Mouse (Mus musculus): Measurements from ENCODE around the gene Rybp.

The Rybp gene

GRCm38 (mm10) chr6:100287334-100288015, at the start of gene Rybp:
Gene Rybp, minus strand, starts transcription at chr6:100287485.
- DNase-seq, result peak; percentile 94

GRCm38 (mm10) chr6:100336591-100337148, 49.4 kb upstream of the Rybp start:
- no peak for DNase-seq

DNA sequence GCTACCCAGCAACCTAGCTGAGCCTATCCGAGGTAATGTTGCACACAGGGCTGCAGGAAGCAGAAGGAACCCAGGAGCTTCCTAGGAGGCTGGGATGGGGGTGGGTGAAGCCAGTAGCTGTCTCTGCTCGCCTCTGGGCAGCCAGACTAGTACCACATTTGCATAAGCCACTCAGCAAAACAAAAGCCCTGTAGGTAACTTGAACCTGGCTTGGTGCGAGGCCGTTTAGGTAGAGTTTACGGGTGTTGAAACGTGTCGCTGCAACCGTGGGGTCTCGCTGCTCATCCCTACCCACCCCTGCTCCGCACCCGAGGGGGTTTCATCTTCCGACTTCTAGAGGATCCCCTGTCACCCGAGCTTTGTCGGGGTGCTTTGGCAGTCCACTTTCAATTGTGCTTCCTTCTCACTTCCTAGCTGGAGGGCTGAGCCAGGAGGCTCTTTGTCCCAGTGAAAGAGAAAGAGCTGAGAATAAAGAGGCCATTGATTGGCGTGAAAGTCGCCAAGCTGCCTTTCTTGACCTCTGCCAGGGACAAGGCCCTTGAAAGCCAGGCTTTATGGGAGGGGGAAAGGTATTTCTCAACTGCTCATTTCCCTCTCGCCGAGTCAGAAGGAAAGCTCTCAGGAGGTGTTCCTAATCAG, 48.3 kb upstream of the Rybp start:
- no peak for DNase-seq

DNA sequence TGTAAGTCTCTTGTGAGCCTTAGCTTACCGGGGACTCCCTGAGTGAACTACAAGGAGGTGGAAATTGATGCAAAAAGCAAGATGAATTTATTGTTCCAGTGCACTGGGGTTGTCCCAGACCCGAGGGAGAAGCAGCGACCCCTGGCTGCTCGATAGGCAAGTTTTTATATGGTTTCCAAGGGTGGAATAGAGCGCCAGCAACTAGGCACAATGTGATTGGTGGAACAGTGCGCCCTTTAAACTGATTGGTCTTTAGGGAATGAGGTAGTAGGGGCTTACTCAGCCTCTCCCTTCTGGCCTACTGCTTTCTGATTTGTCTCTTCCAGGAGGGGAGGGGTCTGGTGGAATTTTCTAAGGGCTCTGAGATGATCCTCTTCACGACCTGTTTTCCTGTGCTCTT, 46.5 kb upstream of the Rybp start:
- DNase-seq, result no peak

DNA sequence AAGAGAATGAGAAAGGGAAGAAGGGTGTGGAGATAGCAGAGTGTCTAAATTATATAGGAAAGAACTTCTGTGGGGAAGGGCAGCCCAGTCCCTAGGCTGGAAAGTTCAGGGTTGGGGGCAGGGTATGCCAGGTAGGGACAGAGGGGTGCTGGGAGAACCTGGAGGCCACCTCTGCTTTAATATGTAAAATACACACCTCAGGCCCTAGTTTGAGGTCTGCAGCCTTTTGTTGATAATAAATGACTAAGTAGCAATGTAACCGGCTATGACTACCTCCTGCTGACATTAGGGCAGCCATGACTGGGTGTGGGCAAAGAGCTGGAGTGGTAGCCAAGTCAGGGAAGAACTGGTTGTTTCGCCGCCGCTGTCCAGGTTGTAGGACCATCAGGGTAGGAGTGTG, 45.2 kb upstream of the Rybp start:
- DNase-seq, result no peak

GRCm38 (mm10) chr6:100331582-100331981, 44.3 kb upstream of the Rybp start:
- DNase-seq, result no peak

DNA sequence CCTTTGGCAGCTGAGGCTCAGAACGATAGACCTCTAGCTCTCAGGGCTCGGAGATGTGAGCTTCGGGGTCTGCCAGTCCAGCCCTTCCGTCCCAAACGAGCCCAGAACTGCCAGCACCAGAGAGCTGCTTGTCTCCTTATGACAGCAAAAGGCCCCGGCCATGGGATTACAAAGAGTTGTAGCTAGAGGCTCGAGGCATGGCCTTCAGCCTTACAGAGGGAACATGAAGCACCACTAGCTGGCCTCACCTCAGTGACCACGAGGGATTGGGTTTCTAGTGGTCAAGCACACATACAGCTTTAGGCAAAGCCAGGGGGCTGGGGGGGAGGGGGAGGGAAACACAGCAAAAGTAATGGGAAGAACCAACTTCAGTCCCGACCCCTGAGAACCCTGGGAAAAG, 43.8 kb upstream of the Rybp start:
- no peak for DNase-seq

- DNase-seq, result no peak
Measured at GRCm38 (mm10) chr6:100329542-100329941, 42.3 kb upstream of the Rybp start.

DNA sequence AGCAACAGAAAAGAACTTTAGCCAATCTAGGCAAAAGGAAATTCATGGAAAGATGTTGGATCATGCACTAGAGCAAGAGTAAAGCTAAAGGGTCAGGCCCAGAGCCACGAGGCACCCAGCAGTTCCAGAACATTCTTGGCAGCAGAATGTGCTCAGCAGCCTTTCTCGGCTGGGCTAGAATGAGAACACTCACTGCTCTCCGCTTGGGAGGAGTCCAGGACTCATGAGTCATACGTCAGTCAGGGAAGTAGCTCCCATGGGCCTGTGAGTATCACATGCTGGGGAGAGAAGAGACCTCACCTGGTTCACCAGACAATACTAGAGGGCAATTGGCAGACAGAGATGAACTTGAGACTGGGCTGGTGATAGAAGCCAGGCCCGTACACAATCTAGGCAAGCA, 39.8 kb upstream of the Rybp start:
- DNase-seq, result peak; percentile 21

GRCm38 (mm10) chr6:100323756-100324430, 36.6 kb upstream of the Rybp start:
- peak; percentile 6 for DNase-seq

DNA sequence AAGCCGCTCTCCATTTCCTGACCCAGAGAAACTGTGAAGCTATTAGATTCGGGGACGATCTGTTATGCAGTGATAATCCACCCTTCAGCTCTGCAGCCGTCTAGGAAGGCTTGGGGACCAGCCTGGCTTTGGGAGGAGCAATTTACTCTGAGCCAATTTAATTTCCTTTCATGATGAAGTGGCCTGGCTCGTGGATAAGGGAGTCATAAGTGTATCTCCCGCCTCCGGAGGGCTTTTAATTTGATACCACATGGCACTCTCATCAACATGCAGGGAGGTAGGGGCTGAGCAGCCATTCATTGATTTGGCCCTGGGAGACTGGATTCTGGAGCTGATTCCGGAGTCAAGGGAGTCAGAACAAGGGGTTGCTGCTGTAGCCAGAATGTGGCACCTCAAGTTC, 35.3 kb upstream of the Rybp start:
- DNase-seq, result no peak

GRCm38 (mm10) chr6:100322145-100322544, 34.9 kb upstream of the Rybp start:
- no peak for DNase-seq

- no peak for DNase-seq
Measured at GRCm38 (mm10) chr6:100314201-100314600, 26.9 kb upstream of the Rybp start.

- no peak for DNase-seq
Measured at GRCm38 (mm10) chr6:100311167-100311566, 23.9 kb upstream of the Rybp start.

- no peak for DNase-seq
Measured at GRCm38 (mm10) chr6:100304831-100305230, 17.5 kb upstream of the Rybp start.

GRCm38 (mm10) chr6:100301410-100302108, 14.3 kb upstream of the Rybp start:
- DNase-seq, result no peak

GRCm38 (mm10) chr6:100300831-100301230, 13.5 kb upstream of the Rybp start:
- no peak for DNase-seq

DNA sequence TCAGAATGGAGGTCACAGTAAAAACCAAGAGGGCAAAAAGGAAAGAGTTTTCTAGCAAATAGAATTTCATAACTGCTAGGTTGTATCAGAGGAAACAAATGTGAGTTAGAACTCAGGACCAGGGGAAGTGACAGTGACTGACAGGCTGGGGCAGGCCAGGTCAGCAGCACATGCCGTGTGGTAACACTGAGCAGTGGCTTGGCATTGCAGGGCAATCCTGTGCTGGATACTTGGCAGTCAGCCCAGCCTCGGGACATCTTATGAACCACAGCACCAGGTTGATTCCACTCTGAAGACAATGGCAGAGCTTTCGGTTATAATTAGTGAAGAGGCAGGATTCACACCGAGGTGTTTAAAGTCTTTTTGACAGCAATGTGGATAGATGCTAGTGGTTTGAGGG, 11.7 kb upstream of the Rybp start:
- no peak for DNase-seq

DNA sequence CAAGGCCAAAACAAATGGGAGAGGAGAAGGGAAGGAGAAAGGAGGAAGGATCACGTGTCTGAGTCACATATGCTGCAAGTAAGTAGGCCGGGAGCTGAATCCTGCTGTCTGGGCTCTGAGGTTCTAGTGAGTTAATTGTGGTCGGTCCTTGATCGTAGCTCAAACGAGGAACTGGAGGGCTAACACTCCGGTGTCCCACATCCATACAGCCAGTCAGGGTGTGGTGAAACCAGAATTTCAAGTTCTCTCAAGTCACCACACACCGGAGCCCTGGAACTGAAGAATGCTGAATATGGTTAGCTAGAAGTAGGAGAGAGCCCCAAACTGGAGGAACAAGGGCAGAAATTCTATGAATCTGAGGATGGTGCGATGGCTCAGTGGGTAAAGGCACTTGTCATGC, 10.3 kb upstream of the Rybp start:
- DNase-seq, result no peak

- DNase-seq, result no peak
Measured at GRCm38 (mm10) chr6:100292411-100292810, 5.1 kb upstream of the Rybp start.

- peak; percentile 22 for DNase-seq
Measured at GRCm38 (mm10) chr6:100289058-100289457, 1.8 kb upstream of the Rybp start.

- DNase-seq, result peak; percentile 54
Measured at GRCm38 (mm10) chr6:100288730-100289035, 1.4 kb upstream of the Rybp start.

DNA sequence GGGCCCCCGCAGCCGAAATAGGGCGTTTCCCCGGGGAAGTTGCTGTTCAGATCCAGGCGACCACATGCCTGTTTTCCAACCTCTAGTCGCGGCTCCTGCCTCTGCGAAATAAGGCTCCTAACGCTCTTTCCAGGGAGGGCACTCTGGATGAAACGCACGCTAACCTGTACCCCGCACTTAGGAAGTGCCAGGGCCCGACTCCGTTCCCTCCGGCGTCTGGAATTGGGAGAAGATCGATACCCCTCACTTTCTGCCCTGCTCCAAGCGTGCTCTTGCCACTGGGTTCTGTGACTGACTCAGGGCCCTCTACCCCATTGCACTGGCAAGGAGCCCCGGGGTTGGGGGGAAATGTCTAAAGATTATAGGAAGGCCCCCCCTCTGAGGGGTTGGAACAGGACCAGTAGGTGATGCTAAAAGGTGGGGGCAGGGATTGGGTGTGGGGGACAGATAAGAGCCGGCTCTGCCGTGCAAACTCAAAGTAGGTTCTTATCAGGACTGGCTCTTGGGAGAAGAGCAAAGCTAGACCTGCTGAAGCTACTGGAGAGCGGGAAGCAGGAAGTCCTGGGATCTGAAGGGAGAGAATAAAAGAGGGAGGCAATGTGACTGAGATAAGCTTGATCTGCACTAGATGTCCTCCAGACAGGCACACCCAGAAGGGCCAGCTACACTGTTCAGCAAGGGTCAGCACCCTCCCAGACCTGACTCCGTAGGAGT, 888 bp upstream of the Rybp start:
- peak; percentile 76 for DNase-seq
